Mouse (Mus musculus) heart, postnatal 0 days (tissue): ENCODE results near the gene Lamtor3. TPM values are rescaled to one million over a fixed set of nuclear protein-coding genes. Genes with fewer than 3 reads are reported as not detected.
A peak's percentile ranks its signal among the peaks of the same experiment; 100 is the strongest.
"Not testable (repeated sequence)": the region's sequence is repeated elsewhere in the genome, so short reads cannot be mapped to it uniquely, and the experiment has no call there.

ENCODE experiments used
- ATAC-seq: fragments of 200-750 bp; cut with Nextera tagmentation; 2 replicates; pipeline ENCODE4 v1.8.0; 2017; ENCODE audit warnings: low read depth, moderate number of reproducible peaks, moderate library complexity; ENCODE audit not compliant: insufficient read depth
- DNase-seq: peaks from one replicate; pipeline ENCODE4 v3.0.0-alpha.2; 2016; ENCODE audit warnings: low spot score
- H3K27ac ChIP-seq: fragments of 300-500 bp; sonication (generic); 2 replicates; pipeline ENCODE4 v1.5.1; 2014; ENCODE audit warnings: low read depth, mild to moderate bottlenecking
- H3K27me3 ChIP-seq: fragments of 300-500 bp; sonication (generic); 2 replicates; pipeline ENCODE4 v1.6.1; 2014; ENCODE audit warnings: low read length, mixed read lengths; ENCODE audit not compliant: control insufficient read depth, insufficient read depth
- H3K36me3 ChIP-seq: fragments of 300-500 bp; sonication (generic); replicated peaks from 2 replicates; pipeline ENCODE4 v1.6.1; 2014; ENCODE audit warnings: low read length, mixed read lengths; ENCODE audit not compliant: control insufficient read depth, insufficient read depth
- H3K4me1 ChIP-seq: fragments of 300-500 bp; sonication (generic); 2 replicates; pipeline ENCODE4 v1.6.1; 2014; ENCODE audit warnings: antibody characterized with exemption; ENCODE audit not compliant: control insufficient read depth, insufficient read depth
- H3K4me2 ChIP-seq: fragments of 300-500 bp; sonication (generic); 2 replicates; pipeline ENCODE4 v1.6.1; 2014; ENCODE audit warnings: low read depth, mild to moderate bottlenecking, low read length, moderate library complexity
- H3K4me3 ChIP-seq: fragments of 300-500 bp; sonication (generic); 2 replicates; pipeline ENCODE4 v1.5.1; 2014; ENCODE audit warnings: low read depth, low read length
- H3K9ac ChIP-seq: fragments of 300-500 bp; sonication (generic); replicated peaks from 2 replicates; pipeline ENCODE4 v1.6.1; 2014; ENCODE audit warnings: low read depth, low read length, mixed read lengths
- H3K9me3 ChIP-seq: fragments of 300-500 bp; sonication (generic); replicated peaks from 2 replicates; pipeline ENCODE4 v1.6.1; 2016; ENCODE audit warnings: low read length; ENCODE audit not compliant: control insufficient read depth
- CTCF ChIP-seq: IDR thresholded peaks from 2 replicates; pipeline ENCODE4 v1.5.1; 2016; ENCODE audit warnings: antibody characterized with exemption, control low read depth, low read depth
- EP300 ChIP-seq: IDR thresholded peaks from 2 replicates; pipeline ENCODE4 v1.6.1; 2016; ENCODE audit warnings: antibody characterized with exemption, low read depth
- WGBS: fragments of 180-500 bp; shearing (Covaris S2); extraction: QIAGEN DNeasy Blood & Tissue Kit; methylation state at CpG from one replicate; pipeline ENCODE4 v1.1.7; 2014; 5-methylcytosine and 5-hydroxymethylcytosine counted together
- polyA plus RNA-seq: library from polyadenylated mRNA; unstranded; fragments of >200 nt; fragmentation: Nextera tagmentation; extraction: Ambion mirVana; gene quantifications from 2 replicates; pipeline ENCODE4 v1.2.1, GENCODE M21; 2015
- total RNA-seq: library from RNA; depleted of rRNA; stranded (reverse); fragments of >200 nt; gene quantifications from 2 replicates; pipeline ENCODE4 v1.2.3, GENCODE M21; 2014; ENCODE audit warnings: low replicate concordance

The Lamtor3 gene
- total and polyA plus RNA-seq, 2 experiments from 2014 or later: 125 to 137 TPM

- no peak overlapping the region for H3K9ac ChIP-seq
- H3K4me2 ChIP-seq: no peak overlapping the region
- ATAC-seq (no peak), DNase-seq (no peak)
- H3K4me1 ChIP-seq: peaks cover 23% of the 10 kb centered on the region
- no peak overlapping the region for H3K4me3 ChIP-seq
- 84% methylated on average over 10 of the region's 10 CpGs for WGBS
- no peak overlapping the region; the same call in 1 of the 2 replicates for H3K27ac ChIP-seq
- H3K36me3 ChIP-seq: no peaks in the 10 kb centered on the region
- H3K9me3 ChIP-seq: no peaks in the 10 kb centered on the region
- no peaks in the 10 kb centered on the region for H3K27me3 ChIP-seq
- no peak for TF ChIP-seq CTCF
- TF ChIP-seq EP300: no peak
These were observed 32.0 kb downstream of the Lamtor3 start for GRCm38 (mm10) chr3:137950191-137950885.

GRCm38 (mm10) chr3:137951302-137951701 is 33.0 kb downstream of the Lamtor3 start:
- not testable (repeated sequence) for H3K9ac ChIP-seq, ATAC-seq, H3K9me3 ChIP-seq, H3K4me2 ChIP-seq, H3K27ac ChIP-seq, H3K36me3 ChIP-seq, DNase-seq, H3K27me3 ChIP-seq, H3K4me3 ChIP-seq
- 90% methylated on average over 3 of the region's 3 CpGs for WGBS
- H3K4me1 ChIP-seq: peaks cover 30% of the 10 kb centered on the region

DNA sequence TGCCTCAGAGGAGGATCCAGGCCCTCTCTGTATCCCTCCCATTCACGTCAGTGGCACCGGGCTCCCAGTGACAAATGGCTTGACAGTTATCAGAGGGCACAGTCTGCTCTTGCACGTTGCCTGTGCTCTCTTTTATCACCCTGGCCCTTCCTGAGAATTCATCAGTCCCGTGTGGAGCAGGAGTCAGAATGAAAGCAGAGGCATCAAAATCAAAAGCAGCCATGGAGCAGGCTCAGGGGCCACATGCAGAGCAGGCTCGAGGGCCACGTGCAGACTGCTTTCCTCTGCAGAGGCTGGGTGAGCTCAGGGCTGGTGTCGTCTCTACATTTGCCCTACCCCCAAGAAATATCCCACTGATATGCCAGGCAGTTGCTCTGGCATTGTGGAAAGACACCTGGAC is 33.5 kb downstream of the Lamtor3 start:
- Histone ChIP-seq H3K9ac (no peak overlapping the region), H3K4me2 (no peak overlapping the region), H3K36me3 (no peaks in the 10 kb centered on the region), H3K27ac (peak overlapping the region; percentile 58; the same call in 1 of the 2 replicates), H3K4me1 (peaks cover 30% of the 10 kb centered on the region), H3K4me3 (no peak overlapping the region), H3K27me3 (no peaks in the 10 kb centered on the region), H3K9me3 (no peaks in the 10 kb centered on the region)
- WGBS: 16% methylated on average over 7 of the region's 7 CpGs
- TF ChIP-seq CTCF: no peak
- TF ChIP-seq EP300: no peak
- ATAC-seq (no peak; the same call in 1 of the 2 replicates), DNase-seq (no peak)

DNA sequence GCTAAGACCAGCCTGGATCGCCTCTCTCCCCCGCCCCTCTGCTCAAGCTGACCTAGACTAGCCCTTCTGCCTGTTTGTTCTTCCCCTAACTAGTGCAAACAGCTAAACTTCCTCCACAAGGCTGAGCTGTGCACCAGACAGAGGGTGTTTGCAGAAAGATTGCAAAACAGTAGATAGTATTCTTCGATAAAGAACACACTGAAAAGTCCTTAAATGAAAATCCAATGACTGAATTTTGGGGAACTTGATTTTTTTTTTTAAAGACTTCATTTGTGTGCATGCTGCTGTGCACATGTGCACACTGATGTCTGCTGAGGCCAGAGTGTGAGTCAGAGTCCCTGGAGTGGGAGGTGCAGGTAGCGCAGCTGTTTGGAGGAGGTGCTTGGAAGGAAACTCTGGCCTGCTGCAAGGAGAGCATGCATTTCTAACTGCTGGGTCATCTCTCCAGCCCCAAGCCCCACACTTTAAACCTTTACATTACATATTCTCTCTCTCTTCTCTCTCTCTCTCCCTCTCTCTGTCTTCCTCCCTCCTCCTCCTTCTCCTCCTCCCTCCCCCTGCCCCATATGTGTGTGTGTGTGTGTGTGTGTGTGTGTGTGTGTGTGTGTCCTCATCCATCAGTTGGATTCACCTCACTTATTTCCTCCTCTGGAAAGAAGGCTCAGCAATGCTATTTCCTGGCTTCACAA is 34.1 kb downstream of the Lamtor3 start:
- Histone ChIP-seq H3K9me3 (no peaks in the 10 kb centered on the region), H3K27me3 (no peaks in the 10 kb centered on the region), H3K9ac (no peak overlapping the region), H3K36me3 (no peaks in the 10 kb centered on the region), H3K4me1 (peaks cover 30% of the 10 kb centered on the region), H3K4me3 (no peak overlapping the region), H3K4me2 (no peak overlapping the region), H3K27ac (peak overlapping the region; percentile 58; the same call in 1 of the 2 replicates)
- DNase-seq: no peak
- WGBS: 57% methylated on average over 4 of the region's 4 CpGs
- TF ChIP-seq EP300 (no peak), CTCF (no peak)
- peak; percentile 74 for ATAC-seq

DNA sequence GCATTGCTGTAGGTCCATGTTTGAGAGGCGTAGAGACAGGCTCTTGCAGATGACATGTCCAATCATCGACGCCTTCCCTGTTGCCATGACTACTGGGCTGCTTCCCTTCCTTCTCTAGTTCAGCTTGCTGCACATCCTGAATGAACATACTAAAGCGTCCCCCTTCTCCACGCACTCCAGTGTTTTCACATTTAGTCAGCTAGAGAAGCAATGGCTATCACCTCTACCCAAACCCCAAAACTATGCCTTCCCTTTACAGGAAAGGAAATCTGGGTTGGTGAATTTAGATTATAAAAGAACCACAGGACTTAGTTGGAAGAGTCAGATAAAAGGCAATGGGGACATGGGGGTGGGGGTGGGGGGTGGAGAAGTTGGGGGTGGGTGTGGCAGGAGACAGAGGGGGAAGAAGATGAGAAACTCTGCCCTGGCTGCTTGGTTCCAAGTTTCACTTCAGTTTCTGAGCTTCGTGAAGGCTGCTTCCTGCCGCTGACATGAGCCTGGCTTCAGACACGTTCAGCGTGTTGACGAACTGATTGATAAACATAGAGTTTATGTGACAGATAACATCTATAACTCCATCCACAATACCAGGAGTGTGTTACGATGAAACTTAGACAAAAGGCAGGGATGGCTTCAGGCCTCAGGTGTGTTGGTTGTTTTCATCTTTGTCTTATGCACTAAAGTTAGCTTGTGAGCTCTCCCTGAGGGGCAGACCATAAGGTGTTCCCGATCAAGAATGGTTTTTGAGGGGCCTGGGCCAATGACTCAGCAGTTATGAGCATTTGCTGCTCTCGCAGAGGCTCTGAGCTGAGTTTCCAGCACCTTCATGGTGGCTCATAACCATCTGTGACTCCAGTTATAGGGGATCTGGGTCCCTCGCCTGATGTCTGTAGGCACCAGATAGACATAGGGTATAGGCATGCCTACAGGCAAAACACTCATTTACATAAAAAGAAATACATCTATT is 34.9 kb downstream of the Lamtor3 start:
- ATAC-seq (peak; percentile 62), DNase-seq (peak; percentile 58)
- Histone ChIP-seq H3K27ac (0 out of 2 replicates have a peak overlapping the region, but pooled peaks have one; percentile 34), H3K9ac (no peak overlapping the region), H3K4me2 (0 out of 2 replicates have a peak overlapping the region, but pooled peaks have one; percentile 1), H3K27me3 (no peaks in the 10 kb centered on the region), H3K4me1 (peaks cover 30% of the 10 kb centered on the region), H3K36me3 (peaks cover 3% of the 10 kb centered on the region; the same call in 1 of the 2 replicates), H3K4me3 (no peak overlapping the region), H3K9me3 (no peaks in the 10 kb centered on the region)
- TF ChIP-seq CTCF (no peak), EP300 (no peak)
- WGBS: 39% methylated on average over 14 of the region's 14 CpGs
